Mouse (Mus musculus) kidney, postnatal 10 days (tissue): ENCODE data around the gene Olfr619.

Experiments used
- DNase-seq: peaks from one replicate; pipeline ENCODE4 v3.0.0; 2021; ENCODE audit warnings: mixed read lengths

The Olfr619 gene

DNA sequence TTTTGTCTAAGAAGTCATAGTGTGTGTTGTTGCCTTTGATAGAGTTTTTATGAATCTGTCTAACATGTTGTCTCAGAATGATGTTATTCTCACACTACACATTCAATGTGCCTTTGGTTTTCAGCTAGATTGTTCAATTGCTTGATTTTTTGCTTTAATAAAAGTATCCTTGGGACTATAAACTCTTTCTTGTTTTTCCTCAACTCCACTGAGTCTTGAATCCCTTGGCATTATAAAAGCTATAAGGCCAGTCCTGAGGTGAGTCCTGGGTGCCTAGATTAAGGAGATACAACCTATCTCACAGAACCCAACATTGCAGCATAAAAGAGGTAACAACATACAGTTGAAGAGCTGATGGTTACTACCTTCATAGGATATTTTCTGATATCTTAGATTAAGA, at the start of gene Olfr619:
Olfr619 (plus strand) TSS at position 301 of the 400 bp plus-strand sequence.
- DNase-seq = no peak

DNA sequence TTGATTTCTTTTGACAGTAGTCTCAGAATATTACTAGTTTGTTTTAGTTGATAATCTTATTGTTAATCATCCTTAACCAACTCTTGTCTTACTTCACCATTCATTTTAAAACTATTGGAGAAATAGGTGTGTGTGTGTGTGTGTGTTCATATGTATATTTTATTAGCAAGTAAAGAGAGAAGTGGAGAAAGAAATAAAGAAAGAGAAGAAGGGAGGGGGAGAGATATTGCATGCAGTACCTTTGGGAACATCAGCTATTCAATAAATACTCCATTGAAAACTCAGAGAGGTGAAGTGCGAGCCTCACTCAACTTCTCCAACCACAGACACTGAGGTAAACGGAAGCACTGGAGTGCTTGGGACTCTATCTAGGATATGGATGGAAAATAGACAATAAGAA, 44.6 kb upstream of the Olfr619 start, which contains the start of gene Olfr615:
Olfr615 (plus strand) TSS at position 301 of the 400 bp plus-strand sequence.
- DNase-seq = no peak

DNA sequence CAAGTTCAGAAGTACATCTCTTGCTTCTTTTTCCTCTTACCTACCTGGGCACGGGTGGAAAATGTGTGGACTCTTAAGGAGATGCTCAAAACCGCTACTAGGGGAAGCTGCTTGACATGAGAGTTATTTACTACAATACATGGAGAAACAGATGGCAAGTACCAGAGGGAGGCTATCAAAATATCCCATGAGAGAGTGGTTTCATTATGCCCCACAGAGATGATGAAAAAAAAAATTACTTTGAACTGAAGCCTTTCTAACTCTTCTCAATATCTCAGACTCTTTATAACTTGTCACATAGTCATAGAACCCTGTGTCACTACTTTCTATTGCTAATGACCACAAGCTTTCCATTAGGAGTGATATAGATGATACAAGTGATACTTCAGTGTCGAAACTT, 31.3 kb upstream of the Olfr619 start, which contains the start of gene Olfr616:
Olfr616 (minus strand) TSS at position 101 of the 400 bp plus-strand sequence.
- no peak for DNase-seq

DNA sequence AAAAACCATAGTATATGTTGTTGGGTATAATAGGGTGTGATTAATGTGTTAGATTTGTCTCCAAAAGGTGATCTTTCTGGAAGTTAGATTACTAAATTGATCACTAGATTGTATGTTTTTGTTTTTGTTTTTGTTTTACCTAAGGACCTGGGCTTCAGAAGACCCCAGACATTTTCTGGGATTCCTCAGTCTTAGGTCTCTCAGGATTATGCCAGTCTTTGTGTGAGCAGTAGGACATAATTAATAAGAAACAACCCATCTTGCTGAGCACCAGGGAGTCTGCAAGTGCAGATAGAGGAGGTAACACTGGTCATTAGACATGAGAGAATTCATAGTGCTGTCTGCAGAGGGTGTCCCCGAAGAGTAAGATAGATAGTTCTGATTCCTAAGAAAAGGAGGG, 27.6 kb upstream of the Olfr619 start, which contains the start of gene Olfr617:
Olfr617 (plus strand) TSS at position 301 of the 400 bp plus-strand sequence.
- no peak for DNase-seq

DNA sequence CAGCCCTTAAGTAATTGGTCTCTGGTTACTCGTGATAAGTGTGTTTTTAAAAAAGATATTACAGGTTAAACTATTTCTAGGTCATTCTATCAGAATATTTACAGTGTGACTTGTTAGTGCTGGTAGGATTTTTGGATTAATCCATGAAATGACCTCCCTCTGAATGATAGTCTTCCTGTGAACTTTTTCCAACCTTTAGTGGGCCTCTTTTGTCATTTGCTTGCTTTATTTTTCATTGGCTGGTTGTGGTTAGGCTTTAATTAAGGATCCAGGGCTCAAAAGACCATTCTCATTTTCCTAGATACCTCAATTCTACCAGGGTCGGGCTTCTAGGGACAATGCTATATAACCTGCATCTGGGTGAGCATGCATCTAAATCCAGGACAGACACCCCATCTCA, 10.6 kb upstream of the Olfr619 start, which contains the start of gene Olfr618:
Olfr618 (plus strand) TSS at position 301 of the 400 bp plus-strand sequence.
- no peak for DNase-seq

DNA sequence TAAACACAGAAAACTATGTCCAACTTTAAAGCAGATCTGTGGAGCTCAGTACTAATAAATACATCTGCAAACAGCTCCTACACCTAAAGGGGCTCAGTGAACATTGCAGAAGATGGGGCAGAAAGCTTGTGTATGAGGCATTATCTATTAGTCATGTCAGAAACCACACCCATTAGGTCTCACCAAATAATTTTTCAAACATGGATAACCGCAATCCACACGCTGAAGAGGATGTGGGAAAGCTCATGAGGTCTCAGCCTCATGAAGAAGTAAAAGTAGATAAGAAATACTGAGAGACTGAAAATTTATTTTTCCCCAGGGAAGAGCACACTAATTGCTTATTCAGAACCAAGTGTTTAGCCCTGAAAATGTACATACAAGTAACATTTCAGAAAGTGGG, 7.0 kb downstream of the Olfr619 start:
- DNase-seq = no peak

DNA sequence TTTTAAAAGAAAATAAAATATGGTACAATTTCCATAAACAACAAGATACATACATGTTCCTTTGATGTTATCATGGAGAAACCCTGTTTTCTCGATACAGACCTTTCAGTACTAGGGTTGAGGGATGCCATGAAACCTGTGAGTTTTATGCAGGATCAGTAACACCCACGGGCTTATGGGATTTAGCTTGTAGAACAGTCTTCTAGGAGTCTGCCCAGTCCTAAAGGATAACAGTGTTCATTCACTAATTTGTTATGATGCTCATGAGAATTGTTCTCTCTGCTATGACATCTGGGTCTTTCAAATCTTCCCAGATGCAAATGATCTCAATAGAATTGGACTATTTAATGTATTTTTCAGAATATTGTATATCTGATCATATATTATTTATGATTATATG, 12.1 kb downstream of the Olfr619 start, which contains the start of gene Olfr620:
Olfr620 (minus strand) TSS at position 101 of the 400 bp plus-strand sequence.
- no peak for DNase-seq

DNA sequence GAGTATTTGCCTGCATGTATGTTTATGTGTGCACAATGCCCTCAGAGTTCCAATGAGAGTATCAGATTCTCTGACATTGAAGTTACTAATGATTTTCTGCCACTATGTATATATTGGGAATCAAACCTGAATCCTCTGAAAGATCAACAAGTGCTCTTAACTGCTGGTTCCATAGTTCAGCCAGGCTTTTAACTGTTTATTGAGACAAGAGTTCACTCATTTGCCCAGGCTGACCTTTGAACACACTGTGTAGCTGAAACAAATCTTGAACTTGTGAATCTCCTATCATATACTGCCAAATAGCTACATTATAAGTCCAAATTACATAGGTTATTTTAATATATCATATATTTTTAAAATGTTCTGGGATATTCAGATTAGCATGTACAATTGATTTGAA, 36.4 kb downstream of the Olfr619 start:
- DNase-seq = no peak

DNA sequence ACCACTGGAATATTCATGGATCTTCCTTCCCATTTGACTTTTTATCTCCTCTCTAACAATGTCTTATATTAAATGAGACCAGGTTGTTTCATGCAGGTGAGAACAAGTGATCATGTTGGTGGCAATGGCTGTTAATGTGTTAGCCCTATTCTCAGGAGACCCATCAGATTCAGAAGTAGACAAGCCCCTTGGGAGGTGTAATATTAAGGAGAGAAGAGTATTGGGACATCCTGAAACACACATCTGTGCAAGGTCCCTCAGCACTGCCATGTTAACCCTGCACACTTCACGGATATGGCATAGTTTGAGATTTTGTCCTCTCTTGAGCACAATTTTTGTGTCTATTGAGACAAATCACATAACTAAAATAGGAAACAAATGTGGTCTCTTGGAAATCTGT, 42.2 kb downstream of the Olfr619 start, which contains the start of gene Olfr622:
Olfr622 (minus strand) TSS at position 101 of the 400 bp plus-strand sequence.
- DNase-seq = no peak

DNA sequence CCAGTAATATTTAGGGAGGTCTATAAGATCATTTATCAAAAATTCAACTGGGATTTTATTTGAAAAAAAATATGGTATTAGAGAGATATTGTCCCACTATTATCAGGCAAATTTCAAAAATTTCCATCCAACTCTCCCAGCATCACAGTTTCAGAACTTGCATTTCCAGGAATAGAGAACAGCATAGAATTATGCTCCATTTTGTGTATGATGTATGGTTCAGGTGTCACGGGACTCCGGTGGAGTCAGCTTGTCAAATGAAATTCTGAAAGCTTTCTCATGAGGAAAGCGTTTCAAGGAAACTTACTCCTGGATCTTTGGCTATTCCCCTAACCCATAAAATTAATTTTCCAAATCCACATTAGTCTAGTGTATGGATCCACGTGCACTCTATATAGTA, 43.7 kb downstream of the Olfr619 start:
- DNase-seq = no peak
